Mouse (Mus musculus) frontal cortex, postnatal 14 days (tissue): ENCODE measurements around the gene Adgrf4.

Experiments
- DNase-seq, 2 experiments: peaks; one replicate each; pipeline ENCODE4 v3.0.0; 2022; ENCODE audit warnings: low spot score in 2 of 2

Adgrf4 gene

GRCm38 (mm10) chr17:42692136-42692535 is at the start of gene Adgrf4:
Gene Adgrf4, minus strand, starts transcription at chr17:42692284.
- DNase-seq, result no peak

- DNase-seq, result no peak
These were observed 49.7 kb upstream of the Adgrf4 start, which contains the start of gene Adgrf2 for GRCm38 (mm10) chr17:42741801-42742217. Gene Adgrf2, minus strand, starts transcription at chr17:42742179.

GRCm38 (mm10) chr17:42738794-42739193 is 46.7 kb upstream of the Adgrf4 start:
- no peak for DNase-seq

GRCm38 (mm10) chr17:42717161-42717560 is 25.1 kb upstream of the Adgrf4 start:
- DNase-seq, result no peak

GRCm38 (mm10) chr17:42714991-42715390 is 22.9 kb upstream of the Adgrf4 start:
- DNase-seq, result no peak

GRCm38 (mm10) chr17:42710717-42711116 is 18.6 kb upstream of the Adgrf4 start:
- DNase-seq, result peak; percentile 18 to 19

- DNase-seq, result no peak
These were observed 13.5 kb upstream of the Adgrf4 start for GRCm38 (mm10) chr17:42705611-42706010.

- no peak for DNase-seq
These were observed 10.1 kb upstream of the Adgrf4 start for GRCm38 (mm10) chr17:42702198-42702597.

GRCm38 (mm10) chr17:42694730-42695129 is 2.6 kb upstream of the Adgrf4 start:
- no peak for DNase-seq

DNA sequence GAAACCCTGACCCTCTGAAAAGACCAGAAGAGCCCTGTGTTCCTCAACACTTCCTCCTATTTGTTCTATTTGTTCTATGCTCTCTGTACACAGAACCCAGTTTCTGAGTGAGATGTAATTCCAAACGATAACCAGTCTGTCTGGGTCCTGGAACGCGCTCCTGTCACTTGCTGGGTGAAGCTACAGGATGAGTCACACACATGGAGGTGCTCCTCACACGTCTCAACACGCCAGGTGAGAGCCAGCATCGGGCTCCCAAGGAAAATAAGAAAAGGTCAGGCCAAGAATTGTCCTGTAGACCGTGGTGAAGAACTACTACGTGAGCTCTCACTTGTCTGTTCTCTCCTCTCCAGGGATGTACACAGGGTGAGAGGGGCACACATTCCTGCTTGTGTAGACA is 1.6 kb downstream of the Adgrf4 start:
- DNase-seq, result no peak

- peak in 1 of 2 experiments; percentile 12 for DNase-seq
These were observed 33.3 kb downstream of the Adgrf4 start for GRCm38 (mm10) chr17:42658634-42659422.

DNA sequence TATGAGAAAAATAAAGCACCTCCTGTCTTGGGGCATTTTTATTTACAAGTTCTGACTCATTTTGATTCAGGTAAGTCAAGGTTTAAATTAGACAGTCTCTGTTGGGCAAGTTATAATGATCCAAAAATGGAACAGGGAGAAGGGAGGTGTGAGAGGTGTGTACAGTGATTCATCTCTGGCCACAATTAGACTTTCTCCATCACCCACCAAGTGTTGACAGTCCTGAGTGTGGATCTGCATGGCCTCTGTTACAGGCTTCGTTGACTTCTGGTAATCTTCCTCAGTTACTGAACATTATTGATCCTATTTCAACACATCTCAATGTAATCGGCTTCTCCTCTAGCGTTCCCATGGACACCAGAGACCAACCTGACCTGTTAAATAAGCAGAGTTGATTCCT is 48.7 kb downstream of the Adgrf4 start:
- no peak for DNase-seq

- no peak for DNase-seq
These were observed 61.9 kb downstream of the Adgrf4 start for GRCm38 (mm10) chr17:42630206-42630605.

GRCm38 (mm10) chr17:42613043-42613737 is 78.9 kb downstream of the Adgrf4 start:
- DNase-seq, result peak in 1 of 2 experiments; percentile 31

DNA sequence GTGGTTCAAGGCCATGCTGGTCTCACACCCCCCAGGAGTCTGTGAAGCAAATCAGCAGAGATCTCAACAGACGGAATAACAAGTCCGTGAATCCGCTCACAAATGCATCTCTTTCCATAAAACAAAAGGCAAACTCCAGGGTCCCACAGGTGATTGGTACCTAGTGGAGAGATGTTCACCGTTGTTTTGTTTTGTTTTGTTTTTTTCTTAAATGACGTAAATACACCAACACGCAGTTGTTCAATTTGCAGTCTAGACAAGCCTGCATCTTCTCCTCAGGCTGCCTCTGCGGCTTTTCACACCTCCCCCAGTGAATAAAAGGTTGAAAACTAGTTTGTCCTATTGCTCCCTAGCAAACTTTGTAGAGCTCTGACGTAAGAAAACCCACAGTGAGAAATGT is 80.8 kb downstream of the Adgrf4 start, which contains the start of gene Opn5:
Gene Opn5 (minus strand): TSS at position 101 of the 400 bp plus-strand sequence.
- DNase-seq, result no peak

- no peak for DNase-seq
These were observed 83.8 kb downstream of the Adgrf4 start for GRCm38 (mm10) chr17:42608270-42608669.
